Mouse (Mus musculus): Measurements from ENCODE around the gene Haus4.

Gene Haus4

DNA sequence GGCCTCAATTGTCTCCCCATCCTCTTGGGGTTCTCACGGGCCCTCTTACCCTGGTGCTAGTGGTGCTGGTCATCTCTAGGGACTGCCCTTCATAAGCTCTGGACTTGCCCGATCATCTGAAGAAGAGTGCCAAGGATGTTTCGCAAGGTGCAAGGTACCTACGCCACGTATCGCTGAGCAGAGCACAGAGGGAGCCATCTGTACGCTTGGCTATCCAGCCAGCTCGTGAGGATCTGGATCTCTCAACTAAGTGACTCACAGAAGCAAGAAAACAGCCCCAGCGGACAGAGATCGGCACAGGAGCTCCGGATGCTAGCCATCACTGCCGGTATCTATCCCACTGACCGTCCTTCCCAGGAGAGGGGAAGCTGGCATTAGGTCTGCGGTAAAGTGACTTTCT lies 57.7 kb downstream of the Haus4 start:
- no peak for DNase-seq (ENCODE audit: low read depth, low spot score)

- DNase-seq (ENCODE audit: low read depth, low spot score): peak; percentile 51
These were observed 60.2 kb downstream of the Haus4 start for GRCm38 (mm10) chr14:54494234-54494633.

DNA sequence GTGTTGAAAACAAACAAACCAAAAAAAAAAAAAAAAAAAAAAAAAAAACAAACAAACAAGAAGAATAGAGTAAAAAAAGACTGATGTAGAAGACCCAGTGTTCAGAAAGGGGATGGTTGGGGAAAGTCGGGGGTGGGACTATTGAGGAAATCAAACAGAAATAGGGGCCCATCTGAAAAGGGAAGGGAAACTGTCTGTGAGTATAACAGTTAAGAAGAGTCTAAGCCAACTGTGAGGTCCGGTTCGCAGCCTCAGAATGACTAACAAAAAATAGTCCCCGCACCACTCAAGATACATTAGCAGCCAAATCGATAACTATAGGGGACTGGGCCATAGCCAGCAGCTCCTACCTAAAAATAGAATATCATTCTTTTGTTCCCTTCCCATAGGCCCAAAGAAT lies 61.2 kb downstream of the Haus4 start:
- no peak for DNase-seq (ENCODE audit: low read depth, low spot score)

- DNase-seq (ENCODE audit: low read depth, low spot score): no peak
These were observed 61.9 kb downstream of the Haus4 start for GRCm38 (mm10) chr14:54492345-54493131.
